Mouse (Mus musculus) kidney, adult 2 months (tissue): ENCODE data around the gene Plekhb2.

Experiments used
- CTCF ChIP-seq: fragments of 200-500 bp; conservative IDR thresholded peaks from 2 replicates; pipeline ENCODE4 v1.5.1; 2011; ENCODE audit warnings: low read depth, mild to moderate bottlenecking, control low read depth, low read length, moderate library complexity, mixed read lengths; ENCODE audit not compliant: insufficient read depth, insufficient read length
- POLR2A ChIP-seq: fragments of 200-500 bp; IDR thresholded peaks from one replicate; pipeline ENCODE4 v1.6.1; 2011; ENCODE audit warnings: low read depth, low read length, control low read depth

GRCm38 (mm10) chr1:34883776-34884175 lies 34.0 kb downstream of the Plekhb2 start:
- no peak for TF ChIP-seq POLR2A
- no peak for TF ChIP-seq CTCF
